Mouse (Mus musculus) gastrocnemius, postnatal 14 days (tissue): ENCODE measurements around the gene Pdha2. TPM values are rescaled to one million over a fixed set of nuclear protein-coding genes. Genes with fewer than 3 reads are reported as not detected.

Experiments
- DNase-seq: peaks from one replicate; pipeline ENCODE4 v3.0.0; 2021; ENCODE audit warnings: mixed read lengths
- intact Hi-C: fragments of 180-260 bp; cut with DNase I; formaldehyde crosslinking; loops from one replicate; pipeline ENCODE4 v1.15.1; 2025; ENCODE audit warnings: low total_unique reads
- long read RNA-seq, 2 experiments: library from polyadenylated mRNA; stranded (forward); transcript quantifications; one replicate each; pipeline ENCODE4 v2.0.0; 2021
- total RNA-seq, 2 experiments: library from RNA; stranded (reverse); gene quantifications; 2 replicates each; pipeline ENCODE4 v1.2.3; 2021

Pdha2 gene
- not detected for total RNA-seq
- long read RNA-seq, experiment 1 = 0 reads
- long read RNA-seq, experiment 2 = 0 reads

DNA sequence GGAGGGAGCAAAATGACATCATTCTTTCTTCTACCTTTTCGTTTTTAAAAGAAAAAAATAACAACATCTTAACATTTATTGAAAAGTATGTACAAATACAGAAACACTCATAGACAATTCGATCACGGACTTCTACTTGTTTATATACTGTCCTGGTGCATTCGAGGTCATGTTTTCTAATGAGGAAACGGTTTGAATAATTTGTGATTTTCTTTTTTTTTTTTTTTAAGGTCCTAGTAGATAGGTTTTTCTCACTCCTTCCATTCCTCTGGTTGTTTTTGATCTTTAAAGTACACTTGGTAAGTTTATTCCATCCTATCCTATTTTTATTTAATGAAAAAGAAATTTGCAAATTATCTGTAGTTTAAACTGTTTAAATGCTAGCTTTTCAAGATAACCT is at the start of gene Pdha2:
Gene Pdha2 (minus strand): TSS at position 101 of the 400 bp plus-strand sequence.
- intact Hi-C loops = no loop called here
- DNase-seq = no peak

DNA sequence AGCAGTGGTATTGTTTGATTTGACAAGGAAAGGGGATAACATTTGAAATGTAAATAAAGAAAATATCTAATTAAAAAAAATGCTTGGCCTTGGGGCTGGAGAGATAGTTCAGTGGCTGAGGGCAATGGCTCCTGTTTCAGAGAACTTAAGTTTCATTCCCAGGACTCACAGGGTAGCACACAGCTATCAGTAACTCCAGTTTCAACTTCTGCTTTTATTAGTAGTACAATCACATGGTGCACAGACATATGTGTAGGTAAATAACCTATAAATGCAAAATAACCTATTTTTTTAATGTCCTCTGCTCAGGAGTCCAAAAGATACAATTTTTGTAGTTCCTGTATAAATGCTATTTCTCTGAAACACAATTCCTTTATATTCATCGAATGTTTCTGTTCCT is 48.4 kb upstream of the Pdha2 start:
- intact Hi-C loops = no loop called here

DNA sequence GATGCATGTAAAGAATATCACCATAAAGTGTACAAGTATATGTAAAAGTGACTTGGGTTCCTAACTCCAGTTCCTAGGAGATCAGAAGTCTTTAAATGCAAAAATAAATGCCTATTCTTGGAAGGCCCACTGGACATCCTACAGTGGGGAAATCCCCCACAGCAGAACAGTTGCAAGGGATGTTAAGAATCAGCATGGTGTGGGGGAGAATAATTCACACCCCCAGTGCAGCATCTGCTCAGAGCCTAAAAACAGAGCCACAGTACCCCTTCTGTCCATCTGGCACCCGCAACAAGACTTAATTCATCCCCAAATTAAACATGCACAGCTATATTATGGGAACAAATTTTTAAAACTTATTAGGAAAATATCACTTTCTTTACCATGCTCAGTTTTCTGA is 39.3 kb upstream of the Pdha2 start:
- intact Hi-C loops = no loop called here
- no peak for DNase-seq

More for the DNA sequence above, 48.4 kb upstream of the Pdha2 start:
- no peak for DNase-seq

DNA sequence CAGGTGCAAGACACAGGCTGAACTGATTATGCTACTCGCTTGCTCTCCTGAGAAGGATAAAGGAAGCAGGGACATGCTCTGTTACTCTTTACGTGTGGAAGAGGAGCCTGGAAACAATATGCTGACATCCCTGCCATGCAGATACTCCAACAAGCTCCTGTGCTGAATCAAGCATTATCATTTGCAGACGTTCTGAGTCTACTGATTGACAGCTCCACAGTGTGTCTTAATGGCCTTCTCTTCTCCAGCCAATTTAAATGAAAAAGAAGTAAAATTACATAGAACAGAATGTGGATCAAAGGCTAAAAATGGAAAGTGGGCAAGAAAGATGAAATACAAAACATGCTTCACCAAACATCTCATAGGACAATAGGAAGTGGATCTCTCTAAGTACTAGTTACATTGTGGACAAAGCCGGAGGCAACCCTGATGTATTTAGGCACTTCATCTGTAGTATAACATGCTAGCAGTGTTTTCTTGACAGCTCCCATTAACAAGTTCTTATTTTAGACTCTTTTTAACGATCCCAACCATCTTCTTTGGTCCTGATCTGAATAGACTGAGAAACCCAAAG is 32.7 kb upstream of the Pdha2 start:
- intact Hi-C loops = no loop called here
- no peak for DNase-seq

DNA sequence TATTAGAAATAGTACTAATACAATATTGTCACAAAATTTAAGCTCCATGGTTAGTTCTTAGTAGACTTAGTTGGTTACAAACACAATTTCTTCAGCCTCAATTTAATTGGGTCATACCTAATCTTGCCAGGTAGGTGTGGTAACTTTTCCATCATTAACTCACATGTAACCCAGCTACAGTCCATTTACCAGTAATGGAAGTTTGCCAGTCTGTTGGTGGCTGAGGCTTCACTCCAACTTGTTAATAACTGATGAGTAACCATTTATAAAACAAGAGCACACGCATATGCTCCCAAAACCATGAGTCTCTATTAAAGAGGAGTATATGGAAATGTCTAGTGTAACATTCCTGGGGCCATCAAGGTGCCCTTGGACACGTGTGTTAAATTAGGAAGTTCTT is 25.9 kb upstream of the Pdha2 start:
- intact Hi-C loops = no loop called here
- no peak for DNase-seq

DNA sequence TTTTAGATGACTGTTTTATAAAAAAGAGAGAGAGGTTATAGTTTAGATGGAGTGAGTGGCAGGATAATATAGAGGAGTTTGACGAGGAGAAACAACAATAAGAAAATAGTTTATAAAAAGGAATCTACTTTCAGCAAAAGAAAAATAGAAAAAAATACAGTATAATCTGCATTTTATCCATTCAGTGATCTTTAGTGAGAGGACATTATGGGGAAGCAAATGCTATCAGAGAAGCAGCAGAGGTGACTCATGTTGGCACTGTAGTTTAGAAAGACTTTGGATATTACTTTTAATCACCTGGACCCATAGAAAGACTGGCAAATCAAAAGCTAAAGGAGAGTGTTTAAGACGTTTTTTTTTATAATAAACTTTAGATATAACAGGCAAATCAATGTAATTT is 17.0 kb upstream of the Pdha2 start:
- DNase-seq = no peak
- intact Hi-C loops = no loop called here

DNA sequence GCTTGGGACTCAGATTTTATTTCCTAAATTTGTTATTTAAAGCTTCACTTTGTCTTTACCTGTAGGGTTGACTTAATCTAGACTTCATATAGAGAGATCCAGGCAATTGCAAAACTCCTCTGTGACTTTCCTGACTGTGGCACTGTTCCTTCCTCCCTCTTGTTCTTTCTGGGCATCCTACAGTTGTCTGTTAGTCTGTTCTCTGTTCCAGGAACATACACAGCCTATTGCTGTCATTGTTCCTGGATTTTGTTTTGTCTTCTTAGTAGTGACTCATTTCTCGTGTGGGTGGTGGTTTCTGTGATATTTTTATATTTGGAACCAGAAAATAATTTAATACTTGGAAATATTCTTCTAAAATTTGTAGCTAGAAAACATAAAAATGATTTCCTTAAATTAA is 10.2 kb upstream of the Pdha2 start:
- intact Hi-C loops = no loop called here
- DNase-seq = no peak

DNA sequence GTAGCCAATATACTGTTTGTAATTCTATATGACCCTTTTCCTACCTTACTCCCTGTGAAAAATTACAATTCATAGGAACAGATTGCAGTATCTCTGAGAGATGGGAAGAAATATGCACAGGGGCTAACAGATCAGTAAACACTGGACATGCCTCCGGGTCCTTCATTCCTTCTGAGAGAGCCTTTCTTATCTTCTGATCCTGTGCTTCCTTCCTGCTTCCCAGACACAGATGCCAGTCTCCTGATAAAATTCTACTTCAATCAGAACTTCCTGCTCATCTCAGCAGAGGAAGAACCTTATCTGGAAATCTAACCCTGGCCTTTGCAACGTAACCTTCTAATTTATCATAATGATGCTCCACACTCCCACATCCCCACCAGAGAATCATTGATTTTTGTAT is 6.4 kb upstream of the Pdha2 start:
- DNase-seq = no peak
- intact Hi-C loops = no loop called here

DNA sequence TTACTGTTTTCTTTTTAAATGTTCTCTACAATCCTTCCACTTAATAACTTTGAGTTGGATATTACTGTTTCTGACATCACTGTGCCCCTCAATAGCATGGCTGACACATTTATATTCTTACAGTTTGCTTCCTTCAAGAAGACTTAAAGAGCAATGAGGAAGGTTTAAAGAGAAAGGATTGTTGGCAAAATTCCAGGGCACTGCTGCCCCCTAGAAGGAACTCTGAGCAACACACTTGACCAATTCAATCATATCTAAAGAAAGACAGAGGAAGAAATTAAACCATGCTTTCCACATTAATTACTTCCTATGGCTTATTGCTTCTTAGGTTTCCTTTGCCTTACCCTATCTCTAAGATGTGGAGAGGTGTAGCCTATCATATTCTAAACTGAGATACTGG is 4.8 kb upstream of the Pdha2 start:
- no peak for DNase-seq
- intact Hi-C loops = no loop called here

DNA sequence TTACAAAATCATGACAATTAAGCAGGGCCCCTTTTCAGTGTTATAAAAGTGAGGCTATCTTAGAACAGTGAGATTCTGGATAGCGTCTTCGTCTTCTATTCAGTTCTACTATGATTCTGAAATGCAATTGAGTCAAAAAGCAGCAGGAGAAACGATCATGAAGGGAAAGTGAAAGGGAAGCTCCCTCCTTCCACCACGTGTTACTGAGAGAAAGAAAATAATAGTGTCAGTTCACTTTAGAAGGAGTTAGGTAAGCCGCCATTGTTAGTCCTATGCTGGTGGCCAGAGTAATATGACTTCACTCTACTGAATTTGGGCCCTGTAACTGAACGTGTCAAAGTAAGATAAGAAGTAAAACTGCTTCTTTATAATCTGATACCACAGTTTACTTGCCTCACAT is 4.1 kb upstream of the Pdha2 start:
- intact Hi-C loops = no loop called here

DNA sequence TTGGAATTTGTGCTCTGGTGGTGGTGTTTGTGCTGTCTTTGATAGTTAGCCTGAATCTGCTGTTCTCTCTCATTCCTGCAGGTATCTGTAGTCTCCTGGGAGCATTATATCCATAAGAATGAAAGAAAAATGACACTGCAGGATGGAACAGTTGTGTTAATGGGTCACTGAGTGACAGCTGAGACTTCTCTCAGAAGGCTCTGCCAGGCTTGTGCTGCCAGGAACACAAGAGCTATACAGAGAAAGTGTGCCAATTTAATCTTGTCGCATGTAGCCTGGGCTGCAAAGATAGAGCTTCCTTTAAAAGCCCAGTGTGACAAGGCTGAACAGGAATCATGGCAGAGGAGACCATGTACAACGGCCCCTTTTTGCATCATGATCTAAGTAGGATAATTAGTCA is 2.6 kb upstream of the Pdha2 start:
- intact Hi-C loops = no loop called here
- DNase-seq = no peak

More for the DNA sequence above, 4.1 kb upstream of the Pdha2 start:
- DNase-seq = no peak

DNA sequence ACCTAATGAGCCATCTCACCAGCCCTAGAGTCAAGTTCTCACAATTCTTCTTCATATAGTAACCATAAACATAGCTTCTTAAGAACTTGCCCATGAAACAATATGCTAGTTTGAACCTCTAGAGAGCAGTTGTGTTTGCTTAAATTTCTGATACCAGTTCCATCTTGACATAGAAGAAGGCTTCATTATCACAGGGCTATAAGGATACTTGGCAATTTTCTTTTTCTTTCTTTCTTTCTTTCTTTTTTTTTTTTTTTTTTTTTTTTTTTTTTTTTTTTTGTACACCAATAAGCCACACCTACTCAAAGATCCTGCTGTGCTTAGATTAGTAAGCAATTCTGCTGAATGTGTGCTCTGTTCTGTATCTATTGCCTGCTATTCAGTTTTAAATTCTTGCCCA is 2.0 kb upstream of the Pdha2 start:
- intact Hi-C loops = no loop called here
- DNase-seq = no peak

DNA sequence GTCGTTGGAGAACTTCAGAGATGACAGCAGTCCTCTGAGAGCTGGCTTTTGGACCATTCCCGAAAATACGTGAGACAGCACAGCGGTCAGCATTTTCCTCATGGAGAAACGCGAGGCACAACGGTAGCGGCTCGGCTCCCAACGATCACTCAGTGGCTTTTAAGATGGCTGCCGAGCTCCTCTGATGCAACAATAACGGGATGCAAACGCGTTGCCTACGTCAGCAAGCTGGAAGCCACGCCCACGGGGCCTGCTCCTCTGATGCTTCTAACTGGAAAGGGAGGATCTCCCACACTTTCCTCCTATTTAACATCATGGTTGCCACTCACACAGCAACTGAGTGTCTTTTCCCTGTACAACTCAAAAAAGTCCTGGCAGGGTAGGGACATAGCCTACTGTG is 511 bp downstream of the Pdha2 start:
- DNase-seq = no peak
- intact Hi-C loops = no loop called here

DNA sequence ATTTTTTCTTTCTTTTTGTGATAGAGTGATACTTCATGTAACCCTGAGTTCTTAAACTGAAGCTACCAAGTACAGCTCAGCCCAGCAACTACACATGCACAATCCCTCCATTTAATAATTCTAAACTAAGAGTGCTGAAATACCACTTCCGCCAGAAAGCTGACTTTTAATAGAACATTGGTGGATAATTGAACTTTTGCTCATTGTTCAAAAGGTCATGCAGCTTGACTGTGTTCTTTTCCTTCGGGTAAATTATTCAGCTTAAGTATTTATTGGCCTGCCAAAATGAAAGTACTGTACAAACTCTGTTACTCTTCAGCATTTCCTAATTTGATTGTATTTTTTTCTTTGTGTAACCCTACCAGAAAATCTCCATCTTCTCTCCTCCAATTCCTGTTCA is 10.4 kb downstream of the Pdha2 start:
- no peak for DNase-seq
- intact Hi-C loops = no loop called here

DNA sequence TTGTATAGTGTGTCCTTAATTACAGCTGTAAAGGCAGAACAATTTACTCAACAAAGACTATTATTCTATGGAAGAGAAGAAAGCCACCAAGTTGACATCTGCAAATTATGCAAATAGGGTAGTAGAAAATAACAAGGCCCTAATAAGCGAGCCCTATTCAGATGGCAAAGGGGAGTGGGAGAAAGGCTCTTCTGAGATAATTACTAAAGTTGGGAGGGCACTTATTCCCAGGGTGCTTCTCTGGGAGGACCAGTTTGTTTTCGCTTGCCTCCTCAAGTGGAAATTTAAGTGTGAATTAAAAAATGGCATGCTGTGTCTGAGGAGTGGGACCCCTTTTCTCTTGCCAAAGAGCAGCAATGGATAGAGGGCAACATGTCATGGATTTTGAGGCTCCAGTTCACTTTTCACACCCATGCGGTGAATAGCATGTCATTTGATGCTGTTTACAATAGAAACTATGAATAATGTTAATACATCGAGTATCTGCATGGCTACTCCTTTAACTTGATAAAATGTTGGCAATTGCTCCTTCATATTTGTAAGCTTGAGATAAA is 14.8 kb downstream of the Pdha2 start:
- DNase-seq = no peak
- intact Hi-C loops = no loop called here

DNA sequence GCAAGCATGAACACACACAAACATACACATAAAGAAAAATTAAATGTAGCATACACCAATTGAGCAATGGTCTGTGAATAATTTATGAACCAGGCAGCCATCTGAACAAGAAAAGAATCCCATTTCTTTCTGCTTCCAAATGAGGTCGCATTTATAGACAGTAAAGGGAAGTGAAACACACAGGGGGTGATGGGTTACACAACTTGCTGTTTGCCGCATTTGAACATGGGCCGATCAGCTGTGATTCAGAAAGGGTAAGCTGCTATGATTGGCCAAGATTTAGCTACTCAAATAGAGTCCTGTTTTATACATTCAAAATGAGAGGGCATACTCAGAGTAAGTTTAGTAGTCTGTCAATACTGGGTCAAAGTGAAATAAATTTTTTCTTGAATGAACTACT is 20.5 kb downstream of the Pdha2 start:
- intact Hi-C loops = no loop called here

DNA sequence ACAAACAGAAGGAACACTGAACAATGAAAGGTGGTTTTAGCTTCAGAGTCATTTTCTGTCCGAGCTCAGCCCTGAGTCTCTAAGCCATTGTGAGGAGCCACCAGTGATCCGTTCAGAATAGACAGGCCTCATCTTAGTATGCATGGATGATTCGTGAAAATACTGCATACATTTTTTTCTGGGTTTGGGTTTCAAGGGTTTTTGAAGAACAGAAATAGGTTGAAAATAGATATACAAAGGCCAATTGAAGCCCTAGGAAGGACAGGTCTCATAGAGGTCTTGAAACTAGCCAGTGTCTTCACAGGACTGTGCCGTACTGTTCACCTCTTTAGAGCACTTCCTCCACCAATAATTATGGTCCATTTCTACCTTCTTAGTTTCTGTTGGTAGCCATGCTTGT is 21.7 kb downstream of the Pdha2 start:
- no peak for DNase-seq
- intact Hi-C loops = no loop called here

More for the DNA sequence above, 20.5 kb downstream of the Pdha2 start:
- no peak for DNase-seq

DNA sequence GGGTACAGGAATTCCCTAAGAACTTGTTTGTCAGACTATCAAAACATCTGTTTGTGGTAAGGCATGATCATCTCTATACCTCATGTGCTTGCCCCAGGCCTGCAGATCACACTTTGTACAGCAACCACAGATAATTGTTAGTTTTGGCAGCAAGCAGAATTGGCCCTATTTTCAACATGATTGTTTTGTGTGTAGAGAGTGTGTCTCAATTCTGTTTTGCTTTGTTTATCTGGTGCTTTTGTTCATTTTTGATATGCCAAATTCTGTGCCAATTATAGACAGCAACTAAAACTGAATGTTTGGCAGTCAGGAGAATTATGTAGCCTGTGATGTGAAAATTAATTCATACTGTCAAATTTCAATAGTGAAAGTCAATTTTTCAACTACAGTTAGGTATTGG is 51.2 kb downstream of the Pdha2 start:
- intact Hi-C loops = no loop called here

More for the DNA sequence above, 51.2 kb downstream of the Pdha2 start:
- no peak for DNase-seq
